Mouse (Mus musculus) CD4-positive, CD25-positive, alpha-beta regulatory T cell, adult 2 months (primary cell): ENCODE data around the gene Adh4.
"Not testable (repeated sequence)": the region's sequence is repeated elsewhere in the genome, so short reads cannot be mapped to it uniquely, and the experiment has no call there.

Experiments
- DNase-seq: peaks from one replicate; pipeline ENCODE4 v3.0.0-alpha.2; 2012; ENCODE audit warnings: low read depth, low spot score

Gene Adh4

GRCm38 (mm10) chr3:138415121-138415690 lies at the start of gene Adh4:
Gene Adh4 (plus strand): TSS chr3:138415466.
- no peak for DNase-seq

- DNase-seq: no peak
Measured at GRCm38 (mm10) chr3:138366181-138366580, 49.1 kb upstream of the Adh4 start.

GRCm38 (mm10) chr3:138369546-138369945 lies 45.7 kb upstream of the Adh4 start:
- no peak for DNase-seq

GRCm38 (mm10) chr3:138370289-138370688 lies 45.0 kb upstream of the Adh4 start:
- not testable (repeated sequence) for DNase-seq

- DNase-seq: no peak
Measured at GRCm38 (mm10) chr3:138373920-138374319, 41.3 kb upstream of the Adh4 start.

- DNase-seq: no peak
Measured at GRCm38 (mm10) chr3:138375148-138375547, 40.1 kb upstream of the Adh4 start.

- no peak for DNase-seq
Measured at GRCm38 (mm10) chr3:138381133-138381532, 34.1 kb upstream of the Adh4 start.

- DNase-seq: no peak
Measured at GRCm38 (mm10) chr3:138387155-138387554, 28.1 kb upstream of the Adh4 start.

GRCm38 (mm10) chr3:138404872-138405271 lies 10.4 kb upstream of the Adh4 start:
- no peak for DNase-seq

GRCm38 (mm10) chr3:138405341-138405740 lies 9.9 kb upstream of the Adh4 start:
- DNase-seq: peak; percentile 66

GRCm38 (mm10) chr3:138405840-138406239 lies 9.4 kb upstream of the Adh4 start:
- DNase-seq: no peak

GRCm38 (mm10) chr3:138407920-138408319 lies 7.3 kb upstream of the Adh4 start:
- DNase-seq: no peak

GRCm38 (mm10) chr3:138409585-138409984 lies 5.7 kb upstream of the Adh4 start:
- DNase-seq: no peak

- no peak for DNase-seq
Measured at GRCm38 (mm10) chr3:138410211-138410610, 5.1 kb upstream of the Adh4 start.

- DNase-seq: peak; percentile 78
Measured at GRCm38 (mm10) chr3:138419369-138419768, 4.1 kb downstream of the Adh4 start.

GRCm38 (mm10) chr3:138420385-138420784 lies 5.1 kb downstream of the Adh4 start:
- DNase-seq: peak; percentile 56

GRCm38 (mm10) chr3:138423664-138424063 lies 8.4 kb downstream of the Adh4 start:
- DNase-seq: peak; percentile 50

- peak; percentile 70 for DNase-seq
Measured at GRCm38 (mm10) chr3:138424247-138424646, 9.0 kb downstream of the Adh4 start.

- no peak for DNase-seq
Measured at GRCm38 (mm10) chr3:138430360-138430976, 15.2 kb downstream of the Adh4 start.

- peak; percentile 74 for DNase-seq
Measured at GRCm38 (mm10) chr3:138431835-138432234, 16.6 kb downstream of the Adh4 start.

GRCm38 (mm10) chr3:138438716-138439115 lies 23.4 kb downstream of the Adh4 start:
- no peak for DNase-seq

- DNase-seq: no peak
Measured at GRCm38 (mm10) chr3:138442203-138442602, 26.9 kb downstream of the Adh4 start.

GRCm38 (mm10) chr3:138442612-138443464 lies 27.6 kb downstream of the Adh4 start, which contains the start of gene Adh5:
Gene Adh5 (plus strand): TSS chr3:138443093.
- DNase-seq: peak; percentile 98
